Mouse (Mus musculus): ENCODE results near the gene Cdrt4. TPM values are rescaled to one million over a fixed set of nuclear protein-coding genes. Genes with fewer than 3 reads are reported as not detected.

Cdrt4 gene
- polyA plus RNA-seq, 3 experiments from 2014 or later, result not detected

Other genes starting within 250 kb of the Cdrt4 start
- 10 to 100 TPM; 17.7 to 24.7 (median 18.9) TPM for gene Zfp287, start 219.3 kb upstream of the Cdrt4 start, polyA plus RNA-seq (2017; shearing (Covaris generic))
- gene Gm10428, start 198.1 kb upstream of the Cdrt4 start, polyA plus RNA-seq (2017; shearing (Covaris generic)), result not detected
- gene Zfp286, start 161.7 kb upstream of the Cdrt4 start, polyA plus RNA-seq (2017; shearing (Covaris generic)), result 1 to 10 TPM in 2 of 3 experiments, under 1 TPM in 1; 0.48 to 7.7 (median 6.0) TPM
- gene Trim16, start 131.0 kb upstream of the Cdrt4 start, polyA plus RNA-seq (2017; shearing (Covaris generic)), result 10 to 100 TPM in 1 of 3 experiments, 1 to 10 TPM in 2; 6.4 to 14.6 (median 8.6) TPM
- 10 to 100 TPM in 2 of 3 experiments, 1 to 10 TPM in 1; 1.5 to 20.2 (median 15.8) TPM for gene Fbxw10, start 104.1 kb upstream of the Cdrt4 start, polyA plus RNA-seq (2017; shearing (Covaris generic))
- gene Tvp23b, start 71.7 kb upstream of the Cdrt4 start, polyA plus RNA-seq (2017; shearing (Covaris generic)), result 10 to 100 TPM; 57.5 to 81.6 (median 63.6) TPM
- not detected for gene Tekt3, start 110.5 kb downstream of the Cdrt4 start, polyA plus RNA-seq (2017; shearing (Covaris generic))
- gene Pmp22, start 177.8 kb downstream of the Cdrt4 start, polyA plus RNA-seq (2017; shearing (Covaris generic)), result not detected